Mouse (Mus musculus): ENCODE measurements at regions not wholly inside any gene's neighbourhood (a gene's known extent, or its start where the extent isn't known, plus 50 kb on each side); places are given as distances from the start of the nearest gene placed in this dataset.
"Not testable (repeated sequence)": the region's sequence is repeated elsewhere in the genome, so short reads cannot be mapped to it uniquely, and the experiment has no call there.

DNA sequence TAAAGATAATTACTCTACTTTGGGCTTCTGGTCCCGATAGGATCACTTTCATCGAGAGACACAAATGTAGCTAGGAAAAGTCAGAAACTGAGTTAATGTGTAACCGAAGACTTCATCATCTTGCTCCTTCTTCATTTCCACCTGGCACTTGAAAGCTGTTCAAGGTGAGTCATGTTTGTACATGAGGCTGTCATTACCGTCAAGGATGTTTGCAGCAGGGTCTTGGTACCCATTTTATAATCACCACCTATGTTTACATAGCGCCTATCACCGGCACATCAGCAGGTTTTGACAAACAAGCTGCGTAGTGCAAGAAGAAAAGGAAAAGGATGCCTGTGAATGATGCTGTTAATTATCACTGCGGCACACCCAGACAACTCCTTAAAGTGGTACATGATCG, 377.0 kb upstream of the Zfp703 start:
- DNase-seq (ENCODE audit: low read depth): no peak

DNA sequence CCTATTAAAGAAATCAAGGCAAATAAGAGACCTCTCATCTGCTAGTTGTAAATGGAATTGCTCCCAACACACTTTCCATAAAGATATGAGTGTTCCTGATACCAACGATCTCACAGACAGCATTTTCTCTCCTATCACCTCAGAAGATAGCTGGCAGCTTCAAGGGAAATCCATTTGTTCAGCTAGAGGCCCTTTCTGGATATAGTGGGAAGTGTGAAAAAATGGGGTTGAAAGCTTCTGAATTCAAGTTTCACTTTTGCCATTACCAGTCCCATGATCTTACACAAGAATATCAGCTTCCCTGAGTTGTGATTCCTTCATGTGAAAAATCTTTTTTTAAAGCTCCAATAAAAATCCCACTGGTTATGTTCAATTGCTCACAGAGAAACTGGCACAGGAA, 369.1 kb upstream of the Zfp703 start:
- DNase-seq (ENCODE audit: low read depth): no peak

DNA sequence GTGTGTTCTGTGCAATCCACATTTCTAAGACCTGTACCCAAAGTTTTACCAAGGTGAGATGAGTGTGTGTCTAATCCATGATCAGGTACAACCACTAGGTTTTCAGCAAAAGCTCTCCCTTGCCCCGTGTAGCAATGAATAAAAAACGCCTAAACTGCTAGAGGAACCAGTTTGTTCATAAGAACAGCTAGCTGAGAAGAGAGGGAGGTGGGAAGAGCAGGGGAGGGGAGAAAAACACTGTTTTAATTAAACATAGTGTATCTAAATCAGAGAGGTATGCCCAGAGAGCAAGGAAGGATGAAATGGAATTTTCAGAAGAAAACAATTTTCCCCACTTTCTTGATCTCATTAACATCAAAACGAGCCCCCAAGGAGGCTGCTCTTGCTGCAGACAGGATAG, 368.5 kb upstream of the Zfp703 start:
- DNase-seq (ENCODE audit: low read depth): no peak

DNA sequence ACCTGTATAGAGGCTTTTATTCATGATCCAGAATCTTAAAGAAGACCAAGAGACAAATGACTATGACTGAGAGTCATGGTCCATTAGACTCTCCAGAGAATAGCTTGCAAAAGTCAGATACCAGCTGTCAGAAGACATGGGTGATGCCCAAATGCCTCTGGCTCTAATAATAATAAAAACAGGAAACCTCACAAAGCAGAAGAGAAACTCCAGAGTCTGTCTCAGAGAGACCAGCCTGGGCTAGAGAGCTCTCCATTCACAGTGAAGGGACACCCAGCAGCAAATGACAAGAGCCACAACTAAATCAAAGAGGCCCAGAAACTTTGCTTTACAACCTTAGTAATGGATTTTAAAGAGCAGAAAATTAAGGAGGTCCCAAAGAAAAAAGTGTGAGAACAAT, 365.0 kb upstream of the Zfp703 start:
- no peak for DNase-seq (ENCODE audit: low read depth)

DNA sequence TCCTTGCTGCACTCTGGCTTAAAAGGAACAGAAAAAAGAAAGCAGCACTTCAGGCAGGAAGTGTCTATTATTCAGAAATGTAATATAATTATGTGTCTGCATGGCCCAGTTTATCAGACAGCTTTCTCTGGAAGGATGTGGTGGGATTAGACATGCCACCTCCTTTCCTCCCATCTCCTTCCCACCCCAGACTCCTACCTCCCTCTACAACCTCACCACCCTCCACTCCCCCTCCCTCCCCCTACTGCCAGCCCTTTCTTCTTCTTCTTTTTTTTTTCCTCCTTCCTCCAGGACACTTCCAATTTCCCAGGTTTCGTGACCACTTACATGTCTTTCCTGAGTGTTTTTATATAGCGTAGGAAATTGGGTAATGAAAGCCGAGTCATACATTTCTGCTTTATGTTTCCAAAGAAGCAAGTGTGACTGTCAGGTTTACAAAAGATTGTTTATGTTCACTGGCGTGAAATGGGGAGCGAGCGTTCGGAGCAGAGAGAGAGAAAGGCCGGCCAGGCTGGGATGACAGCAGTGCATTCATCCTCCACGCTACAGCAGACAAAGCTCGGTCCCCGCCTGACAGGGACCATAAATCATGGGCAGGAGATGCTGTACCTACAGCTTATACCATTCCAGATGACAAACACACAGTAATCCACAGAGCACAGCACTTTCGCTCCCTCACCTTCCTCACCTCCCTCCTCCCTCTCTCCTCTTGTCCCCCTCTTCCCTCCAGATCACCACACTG, 354.6 kb upstream of the Zfp703 start:
- no peak for DNase-seq (ENCODE audit: low read depth)

DNA sequence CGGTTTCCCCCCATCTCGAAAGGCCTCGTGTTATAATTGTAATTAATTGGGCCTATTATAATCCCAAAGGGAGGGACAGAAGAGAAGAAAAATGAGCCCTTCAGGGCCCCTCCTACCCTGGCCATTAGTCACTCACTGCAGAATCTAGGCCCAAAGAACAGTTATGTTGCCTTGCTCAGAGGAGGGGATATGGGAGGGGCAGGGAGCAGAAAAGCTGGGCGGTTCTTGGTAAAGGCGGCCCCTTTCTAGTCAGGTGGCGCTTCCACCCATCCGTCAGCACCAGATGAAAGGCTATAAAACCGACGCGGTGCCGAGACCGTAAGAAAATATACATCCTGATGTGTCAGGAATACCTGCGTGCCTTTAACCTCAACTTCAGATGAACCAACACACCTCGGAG, 350.9 kb upstream of the Zfp703 start:
- no peak for DNase-seq (ENCODE audit: low read depth)

DNA sequence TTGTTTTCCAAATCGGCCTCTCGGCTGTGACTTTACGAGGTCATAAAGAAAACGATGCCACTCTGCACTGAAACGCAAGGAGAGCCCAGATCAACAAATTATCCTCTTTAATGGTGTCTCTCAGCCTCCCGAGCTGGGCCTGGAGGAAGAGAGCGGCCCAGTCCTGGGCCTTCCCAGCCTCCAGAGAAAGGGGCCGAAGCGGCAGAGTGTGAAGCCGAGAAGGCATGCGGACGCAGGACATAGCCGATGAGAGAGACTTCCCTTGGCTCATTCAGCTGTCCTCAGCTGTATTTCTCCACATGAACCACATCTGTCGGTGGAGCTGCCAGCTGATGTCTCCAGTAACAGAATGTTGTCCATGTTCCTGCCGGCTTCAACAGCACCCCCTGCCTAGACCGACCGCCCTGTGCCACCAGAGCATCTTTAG, 350.5 kb upstream of the Zfp703 start:
- no peak for DNase-seq (ENCODE audit: low read depth)

DNA sequence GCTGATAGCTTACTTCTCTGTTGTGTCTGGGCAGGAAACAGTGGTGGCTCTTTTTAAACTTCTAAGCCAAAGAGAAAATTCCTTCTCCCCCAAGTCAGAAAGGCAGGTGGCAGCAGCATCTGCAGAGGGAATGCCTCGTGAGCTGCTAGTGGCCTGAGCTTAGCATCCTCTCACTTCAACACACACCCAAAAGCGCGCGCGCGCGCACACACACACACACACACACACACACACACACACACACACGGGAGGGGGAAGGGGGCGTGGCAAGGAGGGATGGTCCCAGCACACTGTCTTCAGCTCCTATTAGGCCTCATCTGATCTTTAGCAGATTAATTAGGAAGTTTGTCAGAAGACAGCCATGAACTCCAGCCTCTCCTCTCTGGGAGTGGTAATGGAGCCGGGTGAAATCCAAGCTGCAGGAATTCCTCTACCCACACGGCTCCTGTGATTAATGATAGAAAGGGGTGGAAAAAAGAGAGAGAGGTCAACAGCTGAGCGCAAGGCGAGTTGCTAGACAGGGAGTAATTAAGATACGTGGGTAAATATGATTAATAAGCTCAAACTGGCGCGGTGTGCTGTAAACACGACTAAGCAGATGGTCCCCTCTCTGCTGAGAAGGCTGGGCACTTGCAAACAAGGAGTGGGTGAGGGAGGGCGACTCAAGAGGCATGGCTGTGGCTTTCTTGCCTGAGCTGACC, 349.8 kb upstream of the Zfp703 start:
- no peak for DNase-seq (ENCODE audit: low read depth)

DNA sequence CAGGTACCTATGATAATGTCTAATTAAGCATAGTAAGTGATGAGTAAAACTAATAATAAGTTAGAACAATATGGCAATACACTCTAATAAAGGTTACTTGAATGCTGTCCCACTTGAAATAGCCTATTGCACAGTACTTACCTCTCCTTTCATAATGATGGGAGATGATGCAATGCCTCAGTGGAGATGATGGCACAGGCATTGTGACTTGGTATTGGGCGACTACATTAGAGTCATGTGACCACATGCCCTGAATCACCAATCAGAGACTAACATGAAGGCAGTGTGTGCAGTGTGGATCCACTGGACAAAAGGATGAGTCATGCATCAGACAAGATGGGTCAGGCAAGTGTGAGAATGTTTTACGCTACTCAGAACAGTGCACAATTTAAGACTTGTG, 346.6 kb upstream of the Zfp703 start:
- DNase-seq (ENCODE audit: low read depth): no peak

DNA sequence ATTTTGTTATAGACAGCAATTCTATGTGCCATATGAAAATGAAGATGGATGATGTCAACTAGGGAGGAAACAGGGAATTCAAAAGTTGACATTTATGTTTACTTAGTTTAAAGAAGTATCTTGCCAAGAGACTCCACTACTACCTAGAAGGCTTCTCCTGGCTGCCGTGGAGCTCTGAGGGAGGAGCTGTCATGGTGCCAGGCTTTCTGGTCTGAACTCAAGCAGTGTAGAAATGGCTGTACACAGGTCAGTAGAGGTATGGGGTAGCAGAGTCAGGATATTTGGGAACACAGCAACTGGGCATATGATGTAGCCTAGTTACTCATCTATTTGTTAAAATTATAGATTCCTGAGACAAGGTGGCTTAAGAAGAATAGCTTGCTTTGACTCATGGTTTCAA, 341.4 kb upstream of the Zfp703 start:
- DNase-seq (ENCODE audit: low read depth): no peak

DNA sequence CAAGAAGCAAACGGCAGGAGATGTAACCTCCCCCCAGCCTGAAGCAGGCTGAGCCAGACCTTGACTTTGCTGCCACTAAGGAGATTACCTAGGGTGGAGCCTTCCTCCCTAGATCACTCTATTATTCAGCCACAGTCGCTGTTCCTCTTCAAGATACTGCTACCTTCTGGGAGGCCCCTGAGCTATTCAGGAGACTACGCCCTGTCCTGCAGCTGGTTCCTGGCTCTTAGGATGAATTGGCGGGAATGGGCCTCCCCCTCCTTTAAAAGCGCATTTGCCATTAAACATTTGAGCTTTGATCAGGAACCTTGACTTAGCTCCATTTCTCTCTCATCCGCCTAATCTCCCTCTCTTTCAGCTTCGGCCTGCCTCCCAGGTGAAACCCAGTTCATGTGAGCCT, 331.8 kb upstream of the Zfp703 start:
- not testable (repeated sequence) for DNase-seq (ENCODE audit: low read depth)

DNA sequence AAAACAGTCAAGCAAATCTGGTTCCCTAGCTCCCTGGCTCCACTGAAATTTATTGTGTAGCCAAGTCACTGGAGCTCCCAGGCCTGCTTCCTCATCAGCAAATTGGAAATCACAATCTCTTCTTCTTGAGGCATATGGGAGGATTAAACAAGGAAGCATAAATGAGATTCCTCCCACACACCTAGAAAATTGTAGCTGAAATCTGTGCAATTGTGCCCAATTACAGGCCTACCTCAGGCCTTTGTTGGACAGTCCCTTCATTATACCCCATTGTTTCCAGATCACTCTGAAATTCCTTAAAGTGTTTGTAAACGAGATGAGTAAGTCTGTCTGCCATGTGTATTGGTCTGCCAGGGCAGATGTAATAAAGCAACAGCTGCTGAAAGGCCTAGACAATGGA, 326.8 kb upstream of the Zfp703 start:
- DNase-seq (ENCODE audit: low read depth): no peak

DNA sequence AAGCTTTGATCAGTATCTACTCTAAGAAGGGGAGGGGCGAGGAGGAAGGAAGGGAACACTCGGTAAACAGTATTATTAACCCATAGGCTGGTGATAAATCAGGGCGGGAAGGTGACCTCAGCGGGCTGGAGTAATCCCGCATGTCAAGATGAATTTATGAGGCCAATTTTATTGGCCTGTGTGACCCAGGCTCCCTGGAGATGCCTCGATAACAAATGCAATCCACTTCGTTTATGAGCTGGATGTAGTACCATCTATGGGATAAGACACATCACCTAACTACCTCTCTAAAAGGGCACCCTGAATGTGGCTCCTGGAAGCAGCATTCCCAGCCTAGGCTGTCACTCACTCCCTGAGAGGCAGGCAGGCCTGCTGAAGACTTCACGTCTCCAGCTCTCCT, 321.2 kb upstream of the Zfp703 start:
- no peak for DNase-seq (ENCODE audit: low read depth)

DNA sequence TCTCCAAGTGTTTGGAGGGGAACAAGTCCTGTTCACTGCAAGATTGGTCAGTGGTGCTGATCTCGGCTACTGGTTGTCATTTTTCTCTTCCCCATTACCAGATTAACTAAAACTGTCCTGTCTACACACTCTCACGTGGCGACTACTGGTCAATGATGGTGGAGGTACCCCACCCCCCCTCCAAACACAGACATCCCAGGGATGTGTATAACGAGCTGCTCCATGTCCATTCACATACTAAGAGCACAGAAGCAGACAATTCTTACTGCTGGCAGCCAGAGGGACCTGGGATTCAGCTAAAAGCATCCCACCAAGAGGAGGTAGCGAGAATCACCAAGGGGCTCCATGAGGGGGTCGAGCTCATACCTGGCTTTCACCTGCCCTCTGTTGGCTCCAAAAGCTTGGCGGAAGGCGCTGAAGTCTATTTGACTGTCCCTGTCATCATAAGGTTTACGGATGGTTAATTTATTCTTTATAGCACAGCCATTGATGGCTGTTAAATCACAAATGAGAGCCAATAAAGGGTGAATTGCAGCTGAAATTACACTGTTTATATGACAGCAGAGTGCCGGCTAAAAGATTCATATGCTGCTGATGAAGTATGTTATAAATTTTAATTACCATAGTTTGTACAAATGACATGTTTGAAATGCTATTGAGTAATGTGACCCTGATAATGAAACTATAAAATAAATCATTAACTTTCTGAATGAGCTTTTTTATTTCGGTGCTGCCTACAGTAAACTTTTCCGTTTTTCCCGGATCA, 320.6 kb upstream of the Zfp703 start:
- no peak for DNase-seq (ENCODE audit: low read depth)

DNA sequence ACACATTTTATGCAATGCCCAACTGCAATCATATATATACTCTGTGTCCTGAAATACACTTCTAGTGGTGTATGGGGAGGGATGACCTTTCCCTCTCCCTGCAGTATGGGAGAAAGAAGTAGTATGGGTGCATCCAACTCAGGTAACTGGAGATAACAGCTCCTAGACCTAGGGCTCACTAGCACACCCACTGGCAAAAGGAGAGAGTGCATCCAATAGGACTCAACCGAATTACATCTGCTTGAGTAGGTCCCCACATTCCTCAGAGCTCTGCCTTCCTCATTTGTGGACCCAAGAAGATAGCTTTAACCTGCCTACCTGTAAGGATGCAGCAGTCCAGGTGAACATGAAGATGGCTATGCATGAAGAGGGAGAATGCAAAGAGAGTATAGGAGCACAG, 317.7 kb upstream of the Zfp703 start:
- no peak for DNase-seq (ENCODE audit: low read depth)

DNA sequence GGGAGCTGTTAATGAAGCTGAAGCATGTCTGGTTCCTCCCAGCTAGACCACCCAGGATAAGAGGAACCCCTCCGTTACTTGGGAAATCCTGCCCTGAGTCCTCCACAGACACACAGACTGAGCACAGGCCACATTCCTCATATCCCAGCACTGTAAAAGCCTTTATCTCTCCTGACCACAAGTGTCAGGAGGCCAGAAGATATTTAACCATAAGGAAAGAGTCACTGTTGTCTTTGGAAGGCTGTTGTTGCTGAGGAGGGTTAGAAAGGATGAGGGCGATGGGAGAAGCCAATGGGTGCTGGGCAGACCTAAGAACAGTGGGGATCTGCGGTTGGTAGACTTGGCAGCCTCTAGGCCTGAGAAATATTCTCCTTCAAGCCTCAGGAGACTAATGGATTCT, 307.6 kb upstream of the Zfp703 start:
- no peak for DNase-seq (ENCODE audit: low read depth)

DNA sequence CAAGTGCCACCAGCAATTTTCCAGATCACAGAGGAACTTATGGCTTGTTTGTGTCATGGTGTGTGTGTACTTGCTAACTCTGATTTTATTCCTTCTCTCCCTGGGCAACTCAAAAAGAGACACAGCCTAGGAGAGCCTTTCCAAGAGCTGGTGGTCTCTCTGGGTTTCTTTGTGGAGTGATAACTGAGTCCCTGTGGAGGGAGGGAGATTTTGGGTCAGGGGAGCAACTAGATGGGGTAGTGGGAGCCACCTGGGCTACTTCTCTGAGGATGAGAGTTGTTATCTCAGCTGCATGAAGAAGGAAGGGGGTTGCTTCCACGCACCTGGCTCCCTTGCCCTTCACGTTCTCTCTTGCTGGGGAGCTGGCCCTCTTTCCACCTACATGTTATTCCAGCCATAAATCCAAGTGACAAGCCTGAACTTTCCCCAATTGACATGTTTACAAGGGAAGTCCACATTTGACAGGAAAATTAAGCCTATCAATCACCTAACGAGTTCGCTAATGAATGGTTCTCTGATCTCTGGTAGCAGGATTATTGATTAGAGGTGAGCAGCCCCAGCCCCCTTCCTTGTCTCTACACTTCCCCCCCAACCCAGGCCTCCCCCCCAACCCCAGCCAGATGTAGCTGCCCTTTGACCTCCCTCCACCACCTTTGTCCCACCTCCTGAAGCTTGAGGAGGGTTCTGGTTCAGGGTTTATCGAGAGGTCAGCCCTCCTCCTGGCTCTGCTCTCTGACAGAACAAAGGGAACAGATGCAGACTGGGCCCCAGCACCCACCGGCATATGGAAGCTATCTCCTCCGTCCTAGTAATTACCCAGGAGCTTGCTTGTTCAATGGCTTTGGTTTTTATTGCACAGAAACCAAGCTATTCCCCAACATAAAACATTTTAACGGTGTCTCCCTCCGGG, 304.4 kb upstream of the Zfp703 start:
- DNase-seq (ENCODE audit: low read depth): no peak

DNA sequence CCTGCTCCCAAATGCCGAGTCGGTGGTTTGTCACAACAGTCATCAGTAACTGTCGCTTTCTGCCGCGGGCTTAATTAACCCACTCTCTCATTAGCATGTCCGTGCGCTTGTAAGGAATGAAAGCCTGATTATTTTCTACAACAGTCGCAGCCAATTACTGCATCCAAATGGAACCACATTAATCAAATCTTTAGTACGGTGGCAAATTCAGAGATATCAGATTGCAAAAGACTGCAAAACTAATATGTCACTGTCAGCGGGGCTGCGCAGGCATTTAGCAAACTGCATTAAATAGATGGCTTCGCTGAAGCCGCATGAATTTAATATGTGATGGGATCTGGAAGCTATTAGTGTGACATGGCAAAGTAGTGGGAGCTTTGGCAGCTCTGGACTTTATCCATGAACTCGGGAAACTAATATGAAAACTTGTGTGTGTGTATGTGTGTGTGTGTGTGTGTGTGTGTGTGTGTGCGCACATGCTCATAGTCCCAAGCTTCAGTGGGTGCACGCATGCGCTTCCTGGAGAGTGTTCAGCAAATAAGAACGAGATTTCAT, 299.5 kb upstream of the Zfp703 start:
- no peak for DNase-seq (ENCODE audit: low read depth)

DNA sequence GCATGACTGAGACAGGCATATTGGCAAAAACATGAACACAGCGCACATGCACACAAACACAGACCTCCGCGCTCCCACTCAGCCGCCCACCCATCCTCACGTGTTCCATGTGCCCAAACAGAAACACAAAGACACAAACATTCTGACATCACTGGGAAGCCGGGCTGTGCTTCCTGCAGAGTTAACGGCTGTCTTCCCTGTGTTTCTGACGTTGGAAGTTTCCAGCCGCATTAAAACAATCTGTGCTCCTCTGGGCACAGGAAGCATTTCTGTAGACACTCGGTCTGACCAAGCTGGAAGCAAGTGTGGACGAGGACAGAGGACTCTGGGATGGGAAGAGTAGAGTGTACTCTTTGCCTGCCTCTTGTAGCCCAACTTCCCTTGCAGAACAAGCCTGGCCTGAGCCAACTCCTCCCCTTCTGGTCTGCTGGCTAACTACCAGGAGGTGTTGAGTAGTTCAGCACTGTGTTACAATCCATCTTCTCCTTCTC, 296.2 kb upstream of the Zfp703 start:
- DNase-seq (ENCODE audit: low read depth): no peak

DNA sequence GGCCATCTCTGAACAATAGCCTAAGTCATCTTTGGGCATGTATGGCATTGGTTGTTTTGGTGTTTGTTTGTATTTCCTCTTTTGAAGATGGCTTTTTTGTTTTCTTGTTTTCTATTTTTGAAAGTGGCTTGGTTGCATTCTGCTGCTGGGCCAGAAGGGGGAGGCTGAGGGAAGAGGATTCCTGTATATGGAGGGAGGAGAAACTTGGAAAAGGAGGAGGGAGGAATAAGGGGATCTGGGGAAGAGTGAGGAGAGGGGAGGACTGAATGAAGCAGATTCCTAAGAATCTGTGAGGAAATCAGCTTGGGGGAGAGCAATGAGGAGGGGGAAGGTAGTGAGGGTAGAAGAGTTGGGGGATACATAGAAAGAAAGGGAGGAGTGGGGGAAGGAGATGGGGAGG, 290.0 kb upstream of the Zfp703 start:
- DNase-seq (ENCODE audit: low read depth): no peak

DNA sequence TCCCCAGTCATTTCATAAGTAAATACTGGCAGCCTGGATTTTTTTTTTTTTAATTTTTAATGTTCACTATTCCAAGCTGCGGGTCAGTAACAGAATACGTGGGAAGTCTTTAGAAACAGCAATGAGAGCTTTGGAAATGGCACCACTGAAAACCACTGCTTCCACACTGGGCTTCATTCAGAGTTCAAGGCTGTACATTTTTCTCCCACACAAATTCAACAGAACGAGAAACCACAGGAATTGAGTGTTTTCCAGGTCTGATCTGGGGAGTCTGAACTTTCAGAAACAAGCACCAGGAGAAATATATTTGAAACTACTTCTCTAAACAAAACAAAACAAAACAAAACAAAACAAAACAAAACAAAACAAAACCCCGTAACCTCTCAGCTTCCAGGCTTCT, 289.1 kb upstream of the Zfp703 start:
- no peak for DNase-seq (ENCODE audit: low read depth)
